Mouse (Mus musculus): ENCODE data around the gene Nhej1. TPM values are rescaled to one million over a fixed set of nuclear protein-coding genes. Genes with fewer than 3 reads are reported as not detected.

Nhej1 gene
- polyA plus RNA-seq (2014; fragmentation: Illumina TruSeq; extraction: RNeasy Lipid Tissue Mini Kit (QIAGEN cat#74804); ENCODE audit: low read depth, low replicate concordance), result 0.60 TPM

GRCm38 (mm10) chr1:75124346-75125321, at the start of gene Nhej1:
Nhej1 (minus strand) TSS chr1:75125200.

DNA sequence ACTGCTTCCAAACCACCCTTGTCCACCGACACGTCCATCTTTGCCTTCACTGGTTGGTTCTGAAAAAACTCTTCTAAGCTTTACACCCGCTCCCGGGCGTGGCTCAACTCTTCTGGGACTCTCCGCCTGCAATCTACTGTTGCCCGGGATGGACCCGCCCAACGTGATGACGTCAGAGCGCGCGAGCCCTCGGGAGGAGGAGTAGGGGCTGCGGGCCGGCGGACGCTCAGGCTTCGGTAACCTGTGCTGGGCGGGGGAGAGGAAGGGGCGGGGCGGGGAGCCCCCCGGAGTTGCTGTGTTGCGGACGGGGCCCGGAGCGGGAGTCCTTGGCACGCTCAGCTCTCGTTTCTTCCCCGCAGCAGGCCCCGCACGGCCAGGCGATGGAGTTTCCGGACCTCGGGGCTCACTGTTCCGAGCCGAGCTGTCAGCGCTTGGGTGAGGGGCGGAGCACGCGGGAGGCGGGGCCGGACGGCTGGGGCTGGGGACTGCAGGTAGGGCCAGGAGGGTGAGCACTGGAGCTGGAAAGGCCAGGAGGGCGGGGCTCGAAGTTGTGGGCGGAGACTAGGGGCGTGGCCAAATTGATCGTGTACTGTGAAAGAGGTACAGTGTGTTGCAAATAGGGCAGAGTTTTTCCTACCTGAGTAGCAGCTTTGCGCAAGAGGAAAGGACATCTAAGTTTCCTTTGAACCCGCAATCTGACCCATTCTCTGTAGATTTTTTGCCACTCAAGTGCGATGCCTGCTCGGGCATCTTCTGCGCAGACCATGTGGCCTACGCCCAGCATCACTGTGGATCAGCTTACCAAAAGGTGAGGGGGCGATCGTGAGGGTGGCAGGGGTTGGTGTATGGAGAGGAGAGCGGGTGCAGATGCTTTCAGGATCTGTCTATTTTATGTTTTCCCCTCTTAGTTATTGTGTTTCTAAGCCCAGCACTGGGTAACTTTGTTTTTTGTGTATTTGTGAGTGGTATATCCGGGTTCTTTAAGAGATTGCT, 43.8 kb upstream of the Nhej1 start, which contains the start of gene Zfand2b:
Gene Zfand2b (plus strand): TSS at position 175 of the 993 bp plus-strand sequence.

GRCm38 (mm10) chr1:75142301-75143261, 17.6 kb upstream of the Nhej1 start, which contains the start of the genes Cnppd1 and Retreg2:
Cnppd1 (minus strand) TSS chr1:75142711.
Retreg2 (plus strand) TSS chr1:75142778.

DNA sequence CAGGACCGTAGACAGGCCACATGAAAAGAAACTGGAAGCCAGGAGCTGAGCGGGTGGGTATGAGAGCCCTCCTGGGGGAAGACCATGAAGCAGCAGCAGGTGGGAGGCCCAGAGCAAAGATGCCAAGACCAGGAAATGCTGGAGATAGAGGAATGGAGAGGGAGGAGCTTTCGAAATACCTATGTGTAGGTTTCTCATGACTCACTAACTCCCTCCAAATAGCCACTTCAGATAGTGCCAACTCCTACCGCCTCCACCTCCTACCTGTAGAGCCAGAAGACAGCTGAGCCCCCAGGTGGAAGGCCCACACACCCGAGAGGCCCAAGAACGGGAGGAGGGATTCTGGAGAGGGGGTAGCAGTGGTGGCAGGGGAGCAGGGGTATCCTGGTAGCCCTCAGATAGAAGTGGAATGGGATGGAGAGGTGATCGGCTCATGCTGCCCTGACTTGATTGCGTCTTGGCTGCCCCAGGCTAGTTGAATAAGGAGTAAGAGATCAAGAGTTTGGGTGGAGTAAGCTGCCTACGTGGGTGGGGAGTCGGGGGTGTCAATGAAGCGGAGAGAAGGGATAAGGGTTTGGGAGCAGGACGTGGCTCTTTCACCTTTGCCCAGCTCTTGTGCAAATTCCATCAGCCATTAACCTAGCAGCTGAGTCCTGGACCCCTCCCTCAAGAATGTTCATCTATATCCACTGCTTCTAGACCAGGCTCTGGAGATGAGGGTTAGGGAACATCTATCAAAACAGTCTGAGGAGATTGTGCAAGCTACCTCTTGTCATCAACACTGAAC, 8.6 kb upstream of the Nhej1 start, which contains the start of gene Slc23a3:
Gene Slc23a3 (minus strand): TSS at position 470 of the 787 bp plus-strand sequence.

DNA sequence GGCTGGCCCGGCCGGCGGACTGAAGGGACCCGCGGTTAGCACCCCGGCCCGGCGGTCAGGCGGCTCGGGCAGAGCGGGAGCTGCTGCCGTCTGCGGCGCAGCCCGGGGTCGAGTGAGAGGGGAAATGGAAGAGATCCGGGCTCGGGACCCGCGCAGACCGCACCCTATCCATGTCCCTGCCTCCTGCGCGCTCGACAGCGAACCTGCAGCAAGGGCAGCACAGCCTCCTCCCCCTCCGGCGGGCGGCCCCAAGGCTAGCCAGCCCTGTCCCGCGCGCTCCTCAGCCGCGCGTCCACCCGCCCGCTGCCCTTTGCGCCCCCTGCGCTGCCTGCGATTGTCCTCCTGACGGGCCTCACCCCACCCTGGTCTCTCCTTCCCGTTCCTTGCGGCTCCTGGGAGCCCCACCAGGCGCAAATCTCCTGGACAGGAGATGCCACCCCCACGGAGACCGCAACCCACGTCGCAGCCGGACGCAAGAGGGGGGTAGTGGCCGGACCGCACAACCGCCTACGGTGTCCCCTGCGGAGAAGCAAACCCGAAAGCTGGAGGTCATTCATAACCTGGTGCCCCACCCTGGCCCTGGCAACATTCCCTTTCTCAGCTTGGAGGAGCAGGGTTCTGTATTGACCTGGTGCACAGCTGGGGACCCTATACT, 173.3 kb downstream of the Nhej1 start, which contains the start of gene Ihh:
Gene Ihh (minus strand): TSS at position 117 of the 655 bp plus-strand sequence.

DNA sequence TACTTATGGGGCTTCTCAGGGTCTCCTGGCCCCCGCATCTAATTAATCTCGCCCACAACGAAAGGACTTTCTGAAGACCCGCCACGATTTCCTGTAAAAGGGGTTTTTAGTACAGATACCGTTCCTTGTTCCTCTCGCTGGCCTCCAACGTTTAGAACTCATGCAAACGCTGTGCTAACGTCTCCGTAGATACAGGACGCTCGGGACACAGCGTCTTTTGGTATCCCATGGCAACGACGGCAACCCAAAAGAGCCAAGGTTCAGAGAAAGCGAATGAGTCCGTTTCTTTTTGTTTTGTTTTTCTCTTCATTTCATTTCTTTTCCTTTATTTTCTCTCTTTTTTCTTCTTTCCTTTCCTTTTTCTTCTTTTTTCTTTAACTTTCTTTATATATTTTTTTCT, 189.6 kb downstream of the Nhej1 start, which contains the start of gene Cfap65:
Gene Cfap65 (minus strand): TSS at position 198 of the 400 bp plus-strand sequence.

Other genes starting within 250 kb of the Nhej1 start
- 1.1 TPM for gene Fev, start 239.8 kb downstream of the Nhej1 start, polyA plus RNA-seq (2014; fragmentation: Illumina TruSeq; extraction: RNeasy Lipid Tissue Mini Kit (QIAGEN cat#74804); ENCODE audit: low read depth, low replicate concordance)
- not detected for gene Cryba2, start 232.1 kb downstream of the Nhej1 start, polyA plus RNA-seq (2014; fragmentation: Illumina TruSeq; extraction: RNeasy Lipid Tissue Mini Kit (QIAGEN cat#74804); ENCODE audit: low read depth, low replicate concordance)
- 0.13 TPM for gene Cfap65, start 189.6 kb downstream of the Nhej1 start, polyA plus RNA-seq (2014; fragmentation: Illumina TruSeq; extraction: RNeasy Lipid Tissue Mini Kit (QIAGEN cat#74804); ENCODE audit: low read depth, low replicate concordance)
- gene Ihh, start 173.5 kb downstream of the Nhej1 start, polyA plus RNA-seq (2014; fragmentation: Illumina TruSeq; extraction: RNeasy Lipid Tissue Mini Kit (QIAGEN cat#74804); ENCODE audit: low read depth, low replicate concordance), result 0.85 TPM
- gene Slc23a3, start 8.7 kb upstream of the Nhej1 start, polyA plus RNA-seq (2014; fragmentation: Illumina TruSeq; extraction: RNeasy Lipid Tissue Mini Kit (QIAGEN cat#74804); ENCODE audit: low read depth, low replicate concordance), result 1.2 TPM
- gene Cnppd1, start 17.5 kb upstream of the Nhej1 start, polyA plus RNA-seq (2014; fragmentation: Illumina TruSeq; extraction: RNeasy Lipid Tissue Mini Kit (QIAGEN cat#74804); ENCODE audit: low read depth, low replicate concordance), result 13.5 TPM
- 6.9 TPM for gene Retreg2, start 17.6 kb upstream of the Nhej1 start, polyA plus RNA-seq (2014; fragmentation: Illumina TruSeq; extraction: RNeasy Lipid Tissue Mini Kit (QIAGEN cat#74804); ENCODE audit: low read depth, low replicate concordance)
- gene Zfand2b, start 43.4 kb upstream of the Nhej1 start, polyA plus RNA-seq (2014; fragmentation: Illumina TruSeq; extraction: RNeasy Lipid Tissue Mini Kit (QIAGEN cat#74804); ENCODE audit: low read depth, low replicate concordance), result 1.2 TPM
- 8.4 TPM for gene Abcb6, start 55.2 kb upstream of the Nhej1 start, polyA plus RNA-seq (2014; fragmentation: Illumina TruSeq; extraction: RNeasy Lipid Tissue Mini Kit (QIAGEN cat#74804); ENCODE audit: low read depth, low replicate concordance)
- gene Ankzf1, start 67.0 kb upstream of the Nhej1 start, polyA plus RNA-seq (2014; fragmentation: Illumina TruSeq; extraction: RNeasy Lipid Tissue Mini Kit (QIAGEN cat#74804); ENCODE audit: low read depth, low replicate concordance), result 30.1 TPM
- 16.5 TPM for gene Atg9a, start 67.0 kb upstream of the Nhej1 start, polyA plus RNA-seq (2014; fragmentation: Illumina TruSeq; extraction: RNeasy Lipid Tissue Mini Kit (QIAGEN cat#74804); ENCODE audit: low read depth, low replicate concordance)
- gene Glb1l, start 85.6 kb upstream of the Nhej1 start, polyA plus RNA-seq (2014; fragmentation: Illumina TruSeq; extraction: RNeasy Lipid Tissue Mini Kit (QIAGEN cat#74804); ENCODE audit: low read depth, low replicate concordance), result 9.3 TPM
- gene Stk16, start 85.6 kb upstream of the Nhej1 start, polyA plus RNA-seq (2014; fragmentation: Illumina TruSeq; extraction: RNeasy Lipid Tissue Mini Kit (QIAGEN cat#74804); ENCODE audit: low read depth, low replicate concordance), result 13.5 TPM
- 7.6 TPM for gene Tuba4a, start 94.7 kb upstream of the Nhej1 start, polyA plus RNA-seq (2014; fragmentation: Illumina TruSeq; extraction: RNeasy Lipid Tissue Mini Kit (QIAGEN cat#74804); ENCODE audit: low read depth, low replicate concordance)
- gene A630095N17Rik, start 106.9 kb upstream of the Nhej1 start, polyA plus RNA-seq (2014; fragmentation: Illumina TruSeq; extraction: RNeasy Lipid Tissue Mini Kit (QIAGEN cat#74804); ENCODE audit: low read depth, low replicate concordance), result not detected
- 12.7 TPM for gene Dnajb2, start 111.2 kb upstream of the Nhej1 start, polyA plus RNA-seq (2014; fragmentation: Illumina TruSeq; extraction: RNeasy Lipid Tissue Mini Kit (QIAGEN cat#74804); ENCODE audit: low read depth, low replicate concordance)
- gene Ptprn, start 139.3 kb upstream of the Nhej1 start, polyA plus RNA-seq (2014; fragmentation: Illumina TruSeq; extraction: RNeasy Lipid Tissue Mini Kit (QIAGEN cat#74804); ENCODE audit: low read depth, low replicate concordance), result not detected
- gene Resp18, start 153.2 kb upstream of the Nhej1 start, polyA plus RNA-seq (2014; fragmentation: Illumina TruSeq; extraction: RNeasy Lipid Tissue Mini Kit (QIAGEN cat#74804); ENCODE audit: low read depth, low replicate concordance), result 11.1 TPM
- gene Dnpep, start 192.8 kb upstream of the Nhej1 start, polyA plus RNA-seq (2014; fragmentation: Illumina TruSeq; extraction: RNeasy Lipid Tissue Mini Kit (QIAGEN cat#74804); ENCODE audit: low read depth, low replicate concordance), result 3.1 TPM
- gene Des, start 235.1 kb upstream of the Nhej1 start, polyA plus RNA-seq (2014; fragmentation: Illumina TruSeq; extraction: RNeasy Lipid Tissue Mini Kit (QIAGEN cat#74804); ENCODE audit: low read depth, low replicate concordance), result 20.1 TPM